Mouse (Mus musculus) kidney, postnatal 14 days (tissue): ENCODE measurements around the gene Pgm2.

Experiments
- DNase-seq: peaks from one replicate; pipeline ENCODE4 v3.0.0; 2022; ENCODE audit warnings: mixed read lengths

Gene Pgm2

DNA sequence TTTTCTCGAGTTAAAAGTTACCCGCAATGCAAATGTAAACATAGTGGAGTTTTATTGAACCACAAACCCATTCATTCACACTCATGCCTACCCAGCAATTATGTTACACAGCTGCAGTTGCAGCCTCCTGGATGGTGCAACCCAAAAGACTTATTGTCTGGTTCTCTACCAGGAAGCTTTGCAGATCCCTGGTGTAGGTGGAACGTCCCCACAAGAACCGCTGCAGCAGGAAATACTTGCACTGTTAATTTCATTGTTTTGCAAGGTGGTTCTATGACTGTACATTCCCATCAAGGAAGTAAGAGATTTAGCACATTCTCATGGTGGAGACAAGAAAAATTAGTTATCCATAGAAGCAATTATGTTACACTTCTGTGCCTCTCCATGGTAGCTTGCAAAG lies 15.4 kb upstream of the Pgm2 start:
- no peak for DNase-seq

DNA sequence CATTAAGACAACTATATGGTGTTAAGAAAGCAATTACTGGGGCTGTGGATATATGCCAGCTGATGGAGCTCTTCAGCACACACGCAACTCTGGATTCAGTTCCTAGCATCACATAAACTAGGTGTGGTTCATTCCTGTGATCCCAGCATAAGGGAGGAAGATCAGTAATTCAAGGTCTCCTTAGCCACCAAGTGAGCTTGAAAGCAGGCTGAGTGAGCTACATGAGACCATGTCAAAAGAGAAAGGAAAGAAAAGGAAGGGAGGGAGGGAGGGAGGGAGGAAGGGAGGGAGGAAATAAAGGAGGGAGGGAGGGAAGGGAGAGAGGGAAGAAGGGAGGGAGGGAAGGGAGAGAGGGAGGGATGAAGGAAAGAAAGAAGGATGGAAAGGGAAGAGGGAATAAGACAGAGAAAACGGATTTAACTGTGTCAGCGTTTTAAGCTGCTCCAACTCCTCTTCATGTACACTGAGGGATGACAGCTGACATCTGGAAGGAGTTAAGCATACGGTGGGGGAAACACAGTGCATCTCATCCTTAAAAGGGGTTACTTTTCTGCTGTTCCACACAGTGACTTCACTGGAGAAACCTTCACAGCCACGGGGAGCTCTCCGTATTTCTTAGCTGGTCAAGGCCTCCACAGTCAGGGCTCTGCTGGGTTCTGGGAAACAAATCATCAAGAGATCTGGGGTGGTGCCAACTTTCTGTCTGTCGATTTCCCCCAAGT lies 13.8 kb upstream of the Pgm2 start:
- DNase-seq: no peak

DNA sequence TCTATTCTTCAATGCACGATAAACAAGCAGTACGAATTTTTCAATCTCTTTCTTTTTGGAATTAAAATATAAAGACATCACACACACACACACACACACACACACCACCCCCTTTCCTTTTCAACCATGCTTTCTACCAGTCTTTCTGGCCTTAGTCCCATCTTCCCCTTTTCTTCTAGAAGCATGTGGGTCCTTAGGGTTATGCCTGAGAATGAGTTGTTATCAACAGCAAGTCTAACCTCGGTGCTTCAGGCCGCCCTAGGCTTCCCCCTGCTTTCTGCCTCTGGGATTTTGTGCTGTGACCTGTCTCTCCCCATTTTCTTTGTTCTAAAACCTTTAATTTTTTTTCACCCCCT lies 13.3 kb upstream of the Pgm2 start:
- DNase-seq: no peak

GRCm38 (mm10) chr5:64083447-64084359 lies 9.0 kb upstream of the Pgm2 start:
- DNase-seq: no peak

DNA sequence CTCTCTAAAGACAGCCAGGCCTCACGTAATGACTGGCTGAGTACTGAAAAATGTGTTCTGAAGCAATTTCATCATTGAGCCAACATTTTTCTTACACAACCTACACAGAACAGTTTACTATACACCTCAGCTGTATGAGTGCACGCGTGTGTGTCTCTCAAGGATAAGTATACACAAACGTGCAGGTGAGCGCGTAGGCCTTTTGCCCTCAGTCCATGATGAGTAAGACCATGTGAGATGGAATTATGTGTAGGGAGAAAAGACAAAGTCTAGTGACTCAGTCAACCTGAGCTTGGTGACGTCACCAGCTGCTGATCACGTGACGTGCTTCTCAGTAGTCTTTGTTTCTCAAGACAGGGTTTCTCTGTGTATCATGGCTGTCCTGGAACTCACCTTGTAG lies 7.3 kb upstream of the Pgm2 start:
- no peak for DNase-seq

DNA sequence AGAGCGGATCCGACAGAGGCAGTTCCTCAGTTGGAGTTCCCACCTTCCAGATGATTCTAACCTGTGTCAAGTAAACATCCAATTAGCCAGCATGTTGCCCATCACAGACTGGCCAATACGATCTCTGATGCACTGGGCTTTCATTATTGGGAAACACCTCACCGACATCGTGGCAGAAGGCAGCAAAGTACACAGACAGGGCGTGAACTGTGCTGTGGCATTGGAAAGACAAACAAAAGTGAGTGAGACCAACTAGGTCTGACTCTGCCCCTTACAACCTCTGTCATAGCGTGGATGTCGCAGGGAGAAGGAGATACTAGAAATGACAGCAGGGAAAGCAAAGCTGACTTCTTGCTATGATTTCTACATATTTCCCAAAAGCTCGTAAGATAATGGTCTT lies 4.0 kb upstream of the Pgm2 start:
- no peak for DNase-seq

- peak; percentile 51 for DNase-seq
These were observed 660 bp downstream of the Pgm2 start for GRCm38 (mm10) chr5:64093349-64093871.

- no peak for DNase-seq
These were observed 2.7 kb downstream of the Pgm2 start for GRCm38 (mm10) chr5:64095342-64095993.

DNA sequence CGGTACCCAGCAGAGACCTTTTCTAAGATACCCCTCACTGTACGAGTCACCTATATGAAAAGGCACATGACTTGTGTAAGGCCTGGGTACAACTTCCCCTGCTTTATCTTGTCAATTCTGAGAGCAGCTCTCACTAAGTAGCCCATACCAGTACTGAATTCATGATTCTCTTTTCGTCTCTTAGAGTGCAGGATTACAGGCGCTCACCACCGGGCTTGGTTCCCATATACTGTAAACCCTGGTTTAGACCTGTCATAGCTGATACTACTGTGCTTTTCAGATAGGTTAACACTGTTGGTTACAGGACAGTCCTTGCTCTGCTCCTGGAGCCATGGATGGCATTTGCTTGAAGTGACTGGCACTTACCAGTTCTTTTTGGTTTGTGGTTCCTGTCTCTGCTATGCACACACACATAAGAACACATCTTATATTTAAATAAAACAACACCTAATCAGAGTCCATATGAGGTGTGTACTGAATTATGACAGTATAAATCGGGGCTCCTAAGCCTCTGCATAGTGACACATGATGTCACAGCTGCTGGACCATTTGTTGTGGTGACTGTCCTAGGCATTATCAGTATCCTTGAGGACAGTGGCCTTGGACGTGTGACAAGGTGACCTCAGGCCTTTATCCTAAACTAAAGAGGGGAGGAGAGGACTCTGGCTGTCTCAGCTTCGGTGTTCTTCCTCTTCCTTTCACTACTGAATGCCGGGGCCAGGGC lies 9.4 kb downstream of the Pgm2 start:
- no peak for DNase-seq

DNA sequence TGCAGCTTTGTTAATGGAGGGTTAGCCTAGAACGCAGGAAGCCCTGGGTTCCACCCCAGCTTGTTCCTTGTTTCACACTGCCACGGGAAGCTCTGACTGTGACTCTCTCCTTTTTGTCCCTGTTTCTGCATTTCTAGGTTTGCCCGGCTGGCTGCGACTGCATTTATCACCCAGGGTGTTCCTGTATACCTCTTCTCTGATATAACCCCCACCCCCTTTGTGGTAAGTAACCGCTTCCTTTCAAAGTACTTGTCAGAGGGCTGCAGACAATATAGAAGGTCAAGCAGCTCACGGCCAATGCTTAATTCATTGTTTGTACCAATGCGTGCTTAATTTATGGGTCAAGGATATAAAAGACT lies 9.9 kb downstream of the Pgm2 start:
- DNase-seq: no peak

DNA sequence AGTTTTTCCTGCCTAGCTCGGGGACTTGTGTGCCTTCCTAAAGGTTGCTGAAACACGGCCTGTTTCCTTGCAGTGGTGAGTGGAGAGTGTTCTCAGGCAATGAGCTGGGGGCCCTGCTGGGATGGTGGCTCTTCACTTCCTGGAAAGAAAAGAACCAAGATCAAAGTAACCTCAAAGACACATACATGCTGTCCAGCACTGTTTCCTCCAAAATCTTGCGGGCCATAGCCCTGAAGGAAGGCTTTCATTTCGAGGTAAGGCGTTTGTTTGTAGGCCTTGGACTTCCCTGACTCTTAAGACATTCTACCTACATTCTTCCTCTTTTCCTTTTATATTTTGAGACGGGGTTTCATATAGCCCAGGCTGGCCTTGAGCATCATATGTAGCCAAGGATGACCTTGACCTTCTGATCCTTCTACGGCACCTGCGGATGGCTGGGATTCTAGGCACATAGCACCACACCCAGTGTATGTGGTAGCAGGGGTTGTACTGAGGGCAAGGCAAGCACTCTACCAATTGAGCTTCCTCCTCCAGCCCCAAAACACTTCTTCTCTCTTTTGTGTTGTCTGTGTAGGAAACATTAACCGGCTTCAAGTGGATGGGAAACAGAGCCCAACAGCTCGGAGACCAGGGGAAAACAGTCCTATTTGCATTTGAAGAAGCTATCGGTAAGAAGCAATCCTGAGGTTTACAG lies 15.0 kb downstream of the Pgm2 start:
- DNase-seq: no peak

- DNase-seq: peak; percentile 23
These were observed 16.5 kb downstream of the Pgm2 start for GRCm38 (mm10) chr5:64109217-64109616.

GRCm38 (mm10) chr5:64112360-64112759 lies 19.6 kb downstream of the Pgm2 start:
- DNase-seq: peak; percentile 7

GRCm38 (mm10) chr5:64114210-64114609 lies 21.5 kb downstream of the Pgm2 start:
- DNase-seq: no peak

GRCm38 (mm10) chr5:64117191-64117590 lies 24.4 kb downstream of the Pgm2 start:
- DNase-seq: no peak

GRCm38 (mm10) chr5:64125783-64126182 lies 33.0 kb downstream of the Pgm2 start:
- no peak for DNase-seq

DNA sequence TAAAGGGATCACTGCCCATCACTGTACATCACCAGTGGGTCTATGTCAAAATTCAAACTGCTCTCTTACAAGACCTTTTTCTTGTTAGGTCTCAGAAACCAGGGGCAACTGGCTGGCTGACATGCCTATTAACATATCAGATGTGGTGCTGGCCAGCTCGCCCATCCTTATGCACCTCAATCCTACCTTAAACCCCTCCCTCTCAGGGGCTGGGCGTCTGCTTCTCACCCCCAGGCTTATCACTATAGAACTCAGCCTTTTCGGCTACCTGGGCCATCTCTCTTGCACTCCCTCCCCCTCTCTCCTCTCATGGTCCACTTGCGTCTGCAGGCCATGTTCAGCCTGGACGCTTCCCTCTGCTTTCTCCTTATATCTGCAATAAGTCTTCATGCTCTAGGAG lies 38.8 kb downstream of the Pgm2 start:
- DNase-seq: no peak

- no peak for DNase-seq
These were observed 41.2 kb downstream of the Pgm2 start for GRCm38 (mm10) chr5:64133901-64134300.

GRCm38 (mm10) chr5:64136325-64136724 lies 43.6 kb downstream of the Pgm2 start:
- DNase-seq: peak; percentile 30

DNA sequence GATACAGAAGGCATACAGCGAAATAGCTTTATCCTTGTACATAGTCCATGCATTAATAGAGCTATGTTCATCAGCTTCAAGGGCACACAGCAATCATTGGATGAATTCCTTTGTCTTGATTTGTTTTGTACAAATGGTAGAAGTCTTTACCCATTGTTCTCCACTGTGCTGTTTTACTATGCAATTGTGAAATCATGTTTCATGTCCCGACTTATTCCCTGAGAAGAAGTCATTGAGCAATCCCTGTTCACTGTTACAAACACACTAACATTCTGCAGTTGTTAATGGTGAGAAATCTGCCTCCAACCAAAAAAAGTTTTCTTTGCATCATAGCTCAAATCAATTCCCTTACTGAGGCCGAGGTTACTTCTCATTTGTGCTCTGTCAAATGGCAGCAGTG lies 47.5 kb downstream of the Pgm2 start:
- no peak for DNase-seq

DNA sequence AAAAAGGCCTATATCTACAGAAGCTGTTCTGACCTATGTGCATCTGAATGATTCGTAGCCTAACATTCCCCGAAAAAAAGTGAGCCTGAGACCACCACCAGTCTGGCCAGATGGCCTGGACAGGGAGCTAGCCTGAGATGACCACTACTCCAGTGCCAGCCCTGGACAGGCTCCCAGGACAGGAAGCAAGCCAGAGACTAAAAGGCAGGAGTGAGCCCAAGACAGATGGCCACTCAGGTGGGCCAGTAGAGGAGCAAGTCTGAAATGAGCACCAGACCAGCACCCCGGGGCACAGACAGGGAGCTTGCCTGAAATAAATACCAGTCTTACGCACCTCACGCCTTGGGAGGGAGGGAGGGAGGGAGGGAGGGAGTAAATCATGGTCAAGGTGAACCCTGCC lies 51.6 kb downstream of the Pgm2 start:
- no peak for DNase-seq

- DNase-seq: no peak
These were observed 53.7 kb downstream of the Pgm2 start for GRCm38 (mm10) chr5:64146384-64147005.
